Mouse (Mus musculus) embryonic facial prominence, embryonic 10.5 days (tissue): ENCODE data around the gene Sphk2. TPM values are rescaled to one million over a fixed set of nuclear protein-coding genes. Genes with fewer than 3 reads are reported as not detected.

Experiments
- DNase-seq: peaks from one replicate; pipeline ENCODE4 v3.0.0-alpha.2; 2017; ENCODE audit warnings: low spot score
- H3K27ac ChIP-seq: fragments of 300-500 bp; sonication (generic); replicated peaks from 2 replicates; pipeline ENCODE4 v1.5.1; 2016; ENCODE audit warnings: mild to moderate bottlenecking
- H3K27me3 ChIP-seq: fragments of 300-500 bp; sonication (generic); replicated peaks from 2 replicates; pipeline ENCODE4 v1.6.1; 2016; ENCODE audit warnings: low read depth, mild to moderate bottlenecking; ENCODE audit not compliant: poor library complexity, severe bottlenecking
- H3K36me3 ChIP-seq: fragments of 300-500 bp; sonication (generic); replicated peaks from 2 replicates; pipeline ENCODE4 v1.6.1; 2016; ENCODE audit warnings: mild to moderate bottlenecking, moderate library complexity
- H3K4me1 ChIP-seq: fragments of 300-500 bp; sonication (generic); 2 replicates; pipeline ENCODE4 v1.6.1; 2016
- H3K4me3 ChIP-seq: fragments of 300-500 bp; sonication (generic); 2 replicates; pipeline ENCODE4 v1.5.1; 2016; ENCODE audit warnings: mild to moderate bottlenecking, moderate library complexity
- H3K9me3 ChIP-seq: fragments of 300-500 bp; sonication (generic); 2 replicates; pipeline ENCODE4 v1.6.1; 2016; ENCODE audit warnings: mild to moderate bottlenecking
- WGBS: fragments of 180-500 bp; shearing (Covaris S2); methylation state at CpG from one replicate; pipeline ENCODE4 v1.1.7; 2016; 5-methylcytosine and 5-hydroxymethylcytosine counted together
- polyA plus RNA-seq: library from polyadenylated mRNA; unstranded; fragments of >200 nt; fragmentation: Nextera tagmentation; extraction: Ambion mirVana; gene quantifications from 2 replicates; pipeline ENCODE4 v1.2.1, GENCODE M21; 2016

Sphk2 gene
- polyA plus RNA-seq, 1 experiment from 2014 or later: 42.1 TPM

DNA sequence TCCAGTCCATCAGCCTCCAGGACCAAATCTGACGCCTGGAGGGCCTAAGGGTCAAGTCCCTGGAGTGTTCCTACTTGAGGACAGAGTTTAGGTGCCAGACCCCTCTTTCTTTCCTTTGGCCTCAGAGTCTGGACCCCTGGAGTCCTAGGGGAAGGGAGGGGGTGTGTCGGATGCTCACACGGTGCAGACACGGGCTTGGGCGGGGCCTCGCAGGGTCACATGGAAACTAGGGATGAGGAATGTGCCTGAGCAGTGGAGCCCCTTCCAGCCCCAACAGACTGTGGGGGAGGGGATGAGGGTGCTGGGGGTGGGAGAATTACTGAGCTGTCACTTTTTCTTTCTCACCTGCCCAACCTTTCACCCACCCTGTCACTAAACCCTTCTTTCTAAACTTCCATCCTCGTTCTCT lies 11.9 kb downstream of the Sphk2 start:
- H3K9me3 ChIP-seq: no peaks in the 10 kb centered on the region
- H3K27ac ChIP-seq: peak overlapping the region; percentile 89
- peaks cover 17% of the 10 kb centered on the region for H3K36me3 ChIP-seq
- peaks cover 15% of the 10 kb centered on the region for H3K27me3 ChIP-seq
- DNase-seq: peak; percentile 80
- peak overlapping the region; percentile 76 for H3K4me3 ChIP-seq
- H3K4me1 ChIP-seq: peaks cover 82% of the 10 kb centered on the region
- WGBS: 0% methylated on average over 7 of the region's 7 CpGs

DNA sequence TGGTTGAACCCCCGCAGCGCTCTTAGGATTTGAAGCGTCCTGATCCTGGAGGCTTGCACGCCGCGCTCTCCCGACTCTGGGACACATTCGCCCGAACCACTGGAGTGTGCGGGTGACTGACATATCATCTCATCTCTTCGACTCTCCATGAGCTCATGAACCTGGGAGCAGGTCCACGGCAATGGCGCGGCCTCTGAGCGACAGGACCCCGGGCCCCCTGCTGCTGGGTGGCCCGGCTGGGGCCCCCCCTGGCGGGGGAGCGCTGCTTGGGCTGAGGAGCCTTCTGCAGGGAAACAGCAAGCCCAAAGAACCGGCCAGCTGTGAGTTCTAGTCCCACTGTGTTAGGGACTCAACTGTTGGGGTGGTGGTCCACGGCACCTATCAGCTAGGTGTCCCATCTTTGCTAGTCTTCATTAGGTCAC lies 12.3 kb downstream of the Sphk2 start:
- WGBS: under 1% methylated on average over 21 of the region's 21 CpGs
- peak; percentile 64 for DNase-seq
- peak overlapping the region; percentile 76 for H3K4me3 ChIP-seq
- H3K27ac ChIP-seq: peak overlapping the region; percentile 89
- H3K27me3 ChIP-seq: peaks cover 19% of the 10 kb centered on the region
- no peaks in the 10 kb centered on the region for H3K9me3 ChIP-seq
- peaks cover 85% of the 10 kb centered on the region for H3K4me1 ChIP-seq
- H3K36me3 ChIP-seq: peaks cover 13% of the 10 kb centered on the region

DNA sequence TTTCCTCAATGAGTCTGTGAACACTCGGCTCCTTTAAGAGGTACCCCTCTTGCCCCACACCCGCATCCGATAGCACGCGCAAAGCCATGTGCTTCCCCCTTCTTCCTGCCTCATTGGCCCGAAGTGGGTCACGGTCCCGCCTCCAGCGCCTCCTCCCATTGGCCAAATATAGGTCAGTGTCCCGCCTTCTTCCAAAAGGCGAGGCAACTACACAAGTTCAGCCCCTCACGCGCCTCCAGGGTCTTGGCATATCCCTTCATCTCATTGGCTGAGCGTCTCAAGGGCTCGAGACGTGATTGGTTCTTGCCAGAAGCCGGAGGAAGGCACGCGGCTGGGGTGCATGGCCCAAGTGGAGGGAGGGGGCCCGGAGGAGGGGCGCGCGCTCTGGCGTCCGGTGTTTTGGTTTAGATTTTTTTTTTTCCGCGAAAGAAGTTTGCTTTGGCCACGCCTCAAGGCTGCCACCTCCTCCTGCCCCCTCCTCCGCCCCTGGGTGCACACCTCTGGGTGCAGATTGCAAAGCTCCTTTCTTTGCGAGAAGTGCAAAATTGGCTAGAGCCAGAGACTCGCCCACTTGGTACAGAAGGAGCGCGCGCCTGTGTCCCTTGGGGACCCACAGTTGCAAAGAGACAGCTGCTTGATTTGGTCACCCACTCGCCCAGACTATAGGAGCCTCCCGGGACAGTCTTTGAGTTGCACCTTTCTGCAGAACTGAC lies 12.9 kb downstream of the Sphk2 start, which contains the start of gene Dbp:
Dbp (plus strand) TSS at position 359 of the 713 bp plus-strand sequence.
- Histone ChIP-seq H3K27me3 (peaks cover 25% of the 10 kb centered on the region), H3K9me3 (no peaks in the 10 kb centered on the region), H3K27ac (peak within 1 kb of the TSS; percentile 89), H3K4me1 (peaks cover 85% of the 10 kb centered on the region), H3K4me3 (peak within 1 kb of the TSS; percentile 76), H3K36me3 (peaks cover 7% of the 10 kb centered on the region)
- DNase-seq: peak; percentile 99
- under 1% methylated on average over 36 of the region's 36 CpGs for WGBS

DNA sequence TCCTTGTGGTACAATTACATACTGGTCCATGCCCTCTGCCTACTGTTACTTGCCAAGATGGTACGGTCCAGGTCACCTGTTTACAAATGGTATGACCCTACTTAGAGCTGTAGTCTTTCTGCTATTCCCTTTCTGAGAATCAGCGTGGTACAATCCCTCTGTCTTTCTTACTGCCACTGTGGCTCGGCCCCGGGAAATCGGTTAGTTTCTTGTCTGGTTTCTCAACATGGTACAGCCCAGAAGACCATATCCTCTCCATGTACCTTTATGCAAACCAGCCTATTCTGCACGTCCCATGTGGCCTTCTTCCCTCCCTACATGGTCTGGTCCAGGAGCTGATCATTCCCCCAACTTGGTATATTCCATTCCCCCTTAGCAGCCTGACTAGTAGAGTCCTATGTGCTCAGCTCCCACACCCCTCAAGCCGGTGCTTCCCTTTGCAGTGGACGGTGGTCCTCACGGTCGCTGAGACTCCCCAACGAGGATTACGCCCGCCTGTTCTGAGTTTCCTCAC lies 13.7 kb downstream of the Sphk2 start:
- H3K4me1 ChIP-seq: peaks cover 85% of the 10 kb centered on the region

DNA sequence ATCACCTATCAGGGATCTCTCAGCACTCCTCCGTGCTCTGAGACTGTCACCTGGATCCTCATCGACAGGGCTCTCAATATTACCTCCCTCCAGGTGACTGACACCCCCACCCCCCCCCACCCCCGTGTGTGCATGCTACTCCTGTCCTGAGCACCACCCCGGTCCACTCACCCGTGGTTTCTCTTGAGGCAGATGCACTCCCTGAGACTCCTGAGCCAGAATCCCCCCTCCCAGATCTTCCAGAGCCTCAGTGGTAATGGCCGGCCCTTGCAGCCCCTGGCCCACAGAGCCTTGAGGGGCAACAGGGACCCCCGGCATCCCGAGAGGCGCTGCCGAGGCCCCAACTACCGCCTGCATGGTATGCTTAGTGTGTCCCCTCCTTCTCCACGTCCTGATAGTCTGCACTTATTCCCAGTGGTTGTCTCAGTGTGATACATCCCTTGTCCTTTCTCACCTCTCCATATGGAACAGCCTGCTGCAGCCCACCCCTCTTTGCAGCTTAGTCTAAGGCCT lies 14.2 kb downstream of the Sphk2 start:
- Histone ChIP-seq H3K27ac (peak overlapping the region; percentile 88), H3K36me3 (no peaks in the 10 kb centered on the region), H3K4me1 (peaks cover 80% of the 10 kb centered on the region), H3K27me3 (peaks cover 38% of the 10 kb centered on the region), H3K4me3 (peak overlapping the region; percentile 76), H3K9me3 (no peaks in the 10 kb centered on the region)
- 46% methylated on average over 12 of the region's 12 CpGs for WGBS
- DNase-seq: no peak

More for the DNA sequence above, 13.7 kb downstream of the Sphk2 start:
- Histone ChIP-seq H3K36me3 (no peaks in the 10 kb centered on the region), H3K27me3 (peaks cover 32% of the 10 kb centered on the region), H3K4me3 (peak overlapping the region; percentile 76), H3K9me3 (no peaks in the 10 kb centered on the region), H3K27ac (peak overlapping the region; percentile 88)
- WGBS: under 1% methylated on average over 13 of the region's 13 CpGs
- peak; percentile 76 for DNase-seq

DNA sequence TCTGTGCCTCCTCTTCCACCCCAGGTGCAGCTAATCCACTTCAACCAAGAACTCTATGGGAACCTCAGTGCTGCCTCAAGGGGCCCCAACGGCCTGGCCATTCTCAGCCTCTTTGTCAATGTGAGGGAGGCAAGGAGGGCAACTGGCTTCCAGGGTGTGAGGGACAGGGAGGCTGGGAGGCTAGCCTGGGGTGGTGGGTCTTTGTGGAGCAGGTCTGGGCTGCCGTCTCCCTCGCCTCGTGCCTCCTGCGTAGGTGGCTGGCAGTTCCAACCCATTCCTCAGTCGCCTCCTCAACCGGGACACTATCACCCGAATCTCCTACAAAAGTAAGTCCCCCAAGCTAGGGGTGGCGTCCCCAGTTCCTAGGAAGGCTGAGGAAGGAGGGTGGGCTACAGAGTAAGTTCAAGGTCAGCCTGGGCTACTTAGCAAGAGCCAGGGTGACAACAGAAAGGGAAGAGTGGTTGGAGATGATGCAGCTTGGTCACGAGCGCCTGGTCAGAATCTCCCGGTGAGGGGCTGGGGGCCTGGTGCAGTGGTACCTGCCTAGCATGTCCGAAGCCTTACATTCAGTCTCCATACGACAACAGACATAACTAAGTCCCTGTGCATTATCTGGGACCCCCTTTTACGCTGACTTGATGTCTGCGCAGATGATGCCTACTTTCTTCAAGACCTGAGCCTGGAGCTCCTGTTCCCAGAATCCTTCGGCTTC lies 14.8 kb downstream of the Sphk2 start:
- H3K9me3 ChIP-seq: no peaks in the 10 kb centered on the region
- DNase-seq: no peak
- peaks cover 74% of the 10 kb centered on the region for H3K4me1 ChIP-seq
- H3K4me3 ChIP-seq: peak overlapping the region; percentile 76
- H3K36me3 ChIP-seq: no peaks in the 10 kb centered on the region
- peaks cover 44% of the 10 kb centered on the region for H3K27me3 ChIP-seq
- H3K27ac ChIP-seq: peak overlapping the region; percentile 88
- WGBS: 90% methylated on average over 17 of the region's 17 CpGs

DNA sequence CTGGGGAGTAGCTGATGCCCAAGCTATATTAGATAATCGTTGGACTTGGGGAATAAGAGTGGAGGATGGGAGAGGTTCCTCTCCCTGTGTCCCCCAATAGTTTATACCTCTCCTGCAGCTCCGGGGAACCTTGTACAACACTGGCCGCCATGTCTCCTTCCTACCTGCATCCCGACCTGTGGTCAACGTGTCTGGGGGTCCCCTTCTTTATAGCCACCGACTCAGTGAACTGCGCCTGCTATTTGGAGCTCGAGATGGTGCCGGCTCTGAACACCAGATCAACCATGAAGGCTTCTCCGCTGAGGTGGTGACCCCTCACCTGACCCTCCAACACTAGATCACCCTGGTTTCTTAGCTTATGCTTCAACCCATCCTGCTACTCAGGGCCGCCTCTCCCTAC lies 15.5 kb downstream of the Sphk2 start:
- DNase-seq: no peak
- H3K4me3 ChIP-seq: peak overlapping the region; percentile 76; the same call in 1 of the 2 replicates
- 94% methylated on average over 11 of the region's 11 CpGs for WGBS
- no peaks in the 10 kb centered on the region for H3K36me3 ChIP-seq
- H3K4me1 ChIP-seq: peaks cover 67% of the 10 kb centered on the region
- H3K27ac ChIP-seq: no peak overlapping the region
- peaks cover 46% of the 10 kb centered on the region for H3K27me3 ChIP-seq
- no peaks in the 10 kb centered on the region for H3K9me3 ChIP-seq

DNA sequence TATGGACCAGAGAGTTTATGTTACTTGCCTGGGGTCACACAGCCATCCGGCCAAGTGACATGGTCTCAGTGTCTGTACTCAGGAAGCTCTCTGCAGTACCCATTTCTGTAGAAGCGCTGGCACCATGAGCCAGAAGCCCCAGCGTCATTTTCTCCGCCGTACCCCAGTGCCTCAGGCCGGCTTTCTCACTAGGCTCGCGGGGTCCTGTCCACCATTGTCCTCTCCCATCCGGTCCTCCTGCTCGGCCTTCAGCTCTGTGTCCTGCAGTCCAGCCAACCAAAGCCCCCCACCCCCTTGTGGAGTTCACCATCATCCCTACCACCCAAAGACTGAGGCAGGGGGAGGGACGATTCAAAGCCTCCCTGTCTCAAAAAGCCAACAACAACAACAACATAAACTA lies 16.2 kb downstream of the Sphk2 start:
- Histone ChIP-seq H3K27ac (no peak overlapping the region), H3K9me3 (no peaks in the 10 kb centered on the region), H3K4me3 (peak overlapping the region; percentile 59; the same call in 1 of the 2 replicates), H3K36me3 (no peaks in the 10 kb centered on the region), H3K4me1 (peaks cover 60% of the 10 kb centered on the region), H3K27me3 (peaks cover 46% of the 10 kb centered on the region)
- 86% methylated on average over 11 of the region's 11 CpGs for WGBS
- DNase-seq: no peak

DNA sequence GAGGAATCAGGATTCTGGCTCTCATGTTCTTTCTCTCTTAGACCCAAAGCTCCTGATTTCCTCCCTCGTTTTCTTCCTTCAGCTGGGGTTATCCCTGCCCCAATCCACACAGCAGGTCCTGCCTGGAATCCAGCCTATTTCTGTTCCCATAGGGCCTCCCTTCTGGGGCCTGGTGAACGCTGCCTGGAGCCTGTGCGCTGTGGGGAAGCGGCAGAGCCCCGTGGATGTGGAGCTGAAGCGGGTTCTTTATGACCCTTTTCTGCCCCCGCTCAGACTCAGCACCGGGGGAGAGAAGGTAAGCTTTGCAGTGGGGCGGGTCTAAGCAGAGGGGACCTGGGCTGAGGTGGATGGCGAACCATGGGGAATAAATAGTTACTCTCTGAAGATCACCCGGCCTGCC lies 16.7 kb downstream of the Sphk2 start:
- peak overlapping the region; percentile 32; the same call in 1 of the 2 replicates for H3K27ac ChIP-seq

DNA sequence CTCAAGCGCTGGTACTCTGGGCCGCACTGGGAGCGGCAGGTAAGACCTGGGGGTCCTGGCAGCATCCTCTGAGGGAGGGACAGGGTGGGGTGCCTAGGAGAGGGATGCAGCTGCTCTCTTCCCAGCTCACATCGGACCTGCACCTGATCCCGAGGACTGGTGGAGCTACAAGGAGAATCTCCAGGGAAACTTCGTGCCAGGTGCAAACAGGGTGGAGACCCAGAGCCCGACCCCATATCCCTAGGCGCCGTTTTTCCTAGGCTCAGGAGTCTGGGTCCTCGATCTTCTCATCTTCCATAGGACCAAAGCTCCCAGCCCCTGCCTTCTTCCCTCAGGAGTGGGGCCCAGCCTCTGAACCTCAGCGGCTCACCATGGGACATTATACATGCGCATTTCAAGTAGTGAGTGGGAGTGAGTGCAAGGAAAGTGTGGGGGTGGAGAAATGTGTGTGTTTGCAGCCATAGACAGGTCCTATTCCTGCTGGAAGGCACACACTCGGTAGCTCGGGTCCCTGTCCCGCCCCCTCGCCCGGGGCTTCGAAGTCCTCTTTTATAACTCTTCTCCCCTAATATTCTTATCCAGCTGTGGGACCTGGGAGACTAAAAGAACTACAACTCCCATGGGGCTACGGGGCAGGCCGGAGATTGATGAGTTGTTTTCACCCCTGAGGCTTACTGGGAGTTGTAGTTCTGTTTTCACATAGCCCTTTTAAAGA lies 17.3 kb downstream of the Sphk2 start:
- H3K27ac ChIP-seq: peak overlapping the region; percentile 48
- no peaks in the 10 kb centered on the region for H3K9me3 ChIP-seq
- H3K4me3 ChIP-seq: peak overlapping the region; percentile 59
- DNase-seq: peak; percentile 76
- peaks cover 52% of the 10 kb centered on the region for H3K4me1 ChIP-seq
- peaks cover 46% of the 10 kb centered on the region for H3K27me3 ChIP-seq
- H3K36me3 ChIP-seq: no peaks in the 10 kb centered on the region
- WGBS: 1% methylated on average over 20 of the region's 20 CpGs

More for the DNA sequence above, 16.7 kb downstream of the Sphk2 start:
- no peak for DNase-seq
- Histone ChIP-seq H3K9me3 (no peaks in the 10 kb centered on the region), H3K27me3 (peaks cover 46% of the 10 kb centered on the region), H3K4me1 (peaks cover 55% of the 10 kb centered on the region), H3K4me3 (peak overlapping the region; percentile 59), H3K36me3 (no peaks in the 10 kb centered on the region)
- WGBS: 32% methylated on average over 11 of the region's 11 CpGs

DNA sequence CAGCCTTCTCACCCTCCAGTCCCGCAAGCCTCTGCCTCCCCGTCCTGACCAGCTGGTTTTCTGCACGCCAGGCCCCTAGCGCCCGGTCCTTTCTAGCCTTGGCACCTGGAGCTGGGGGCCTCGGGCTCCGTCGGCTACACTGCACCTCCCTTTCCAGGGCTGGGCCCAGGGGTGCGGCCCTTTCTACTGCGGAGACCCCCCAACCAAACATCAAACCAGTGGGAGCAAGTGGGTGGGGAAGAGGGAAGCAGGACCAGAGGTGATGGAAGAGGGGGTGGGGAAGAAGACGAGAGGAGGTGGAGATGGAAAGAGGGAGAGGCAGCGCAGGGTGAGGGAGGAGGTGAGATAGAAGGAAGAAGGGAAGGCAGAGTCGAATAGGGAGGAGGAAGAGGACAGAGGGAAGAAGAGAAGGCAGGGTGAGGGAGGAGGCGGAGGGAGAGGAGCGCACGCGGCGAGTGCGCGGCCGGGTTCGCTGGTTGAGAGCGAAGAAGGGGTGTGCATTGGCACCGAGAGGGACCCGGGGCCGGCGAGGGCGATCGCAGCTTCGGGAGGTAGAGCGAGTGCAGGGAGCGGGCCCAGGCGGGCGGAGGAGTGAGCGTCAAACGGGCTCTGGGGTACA lies 18.2 kb downstream of the Sphk2 start, which contains the start of gene Car11:
Car11 (plus strand) TSS at position 321 of the 619 bp plus-strand sequence.
- DNase-seq: peak; percentile 45
- 2% methylated on average over 36 of the region's 36 CpGs for WGBS
- Histone ChIP-seq H3K9me3 (no peaks in the 10 kb centered on the region), H3K27ac (peak within 1 kb of the TSS; percentile 48), H3K4me1 (peaks cover 56% of the 10 kb centered on the region), H3K27me3 (peaks cover 46% of the 10 kb centered on the region), H3K36me3 (no peaks in the 10 kb centered on the region), H3K4me3 (peak within 1 kb of the TSS; percentile 59)
